Mouse (Mus musculus) ES-E14 (cell line): ENCODE results near the gene Ube4a.

Experiments used
- HCFC1 ChIP-seq: IDR thresholded peaks from 2 replicates; pipeline ENCODE4 v1.6.1; 2012; ENCODE audit warnings: low read length, inconsistent platforms, borderline replicate concordance; ENCODE audit not compliant: insufficient read depth
- MAFK ChIP-seq: IDR thresholded peaks from 2 replicates; pipeline ENCODE4 v1.6.1; 2014; ENCODE audit warnings: mild to moderate bottlenecking, low read depth, low read length, inconsistent platforms; ENCODE audit not compliant: insufficient read depth
- ZC3H11A ChIP-seq: IDR thresholded peaks from 2 replicates; pipeline ENCODE4 v1.6.1; 2012; ENCODE audit warnings: low read depth, mild to moderate bottlenecking, inconsistent platforms, low read length, borderline replicate concordance
- ZNF384 ChIP-seq: IDR thresholded peaks from 2 replicates; pipeline ENCODE4 v1.6.1; 2012; ENCODE audit warnings: low read depth, low read length, inconsistent platforms

GRCm38 (mm10) chr9:44904964-44905363, 60.4 kb downstream of the Ube4a start:
- no peak for TF ChIP-seq MAFK
- no peak for TF ChIP-seq HCFC1
- no peak for TF ChIP-seq ZNF384
- TF ChIP-seq ZC3H11A, result no peak
